Mouse (Mus musculus): ENCODE measurements at regions not wholly inside any gene's neighbourhood (a gene's known extent, or its start where the extent isn't known, plus 50 kb on each side); places are given as distances from the start of the nearest gene placed in this dataset.

- DNase-seq (ENCODE audit: low spot score) (no peak), ATAC-seq (ENCODE audit: insufficient read depth, low read depth) (no peak)
- Histone ChIP-seq H3K4me3 (ENCODE audit: low read depth, low read length) (no peak overlapping the region), H3K9ac (replicated peaks; ENCODE audit: low read depth, low read length) (no peak overlapping the region), H3K27me3 (ENCODE audit: control insufficient read depth, insufficient read depth, low read length) (no peaks in the 10 kb centered on the region), H3K27ac (ENCODE audit: low read depth) (no peak overlapping the region), H3K9me3 (replicated peaks; ENCODE audit: control insufficient read depth, low read length) (no peaks in the 10 kb centered on the region), H3K4me2 (ENCODE audit: low read depth, low read length) (no peak overlapping the region), H3K36me3 (replicated peaks; ENCODE audit: control insufficient read depth, insufficient read depth, low read length) (no peaks in the 10 kb centered on the region), H3K4me1 (ENCODE audit: control insufficient read depth, insufficient read depth) (no peaks in the 10 kb centered on the region)
- WGBS = 56% methylated on average over 2 of the region's 2 CpGs
- TF ChIP-seq CTCF (IDR thresholded peaks at IDR 0.05; ENCODE audit: low read depth) (no peak), EP300 (IDR thresholded peaks at IDR 0.05; ENCODE audit: low read depth) (no peak)
These were observed 761.8 kb upstream of the Cdh12 start for GRCm38 (mm10) chr15:19687239-19687638.

- 62% methylated on average over 3 of the region's 3 CpGs for WGBS
- Histone ChIP-seq H3K4me3 (ENCODE audit: low read depth, low read length) (no peak overlapping the region), H3K9ac (replicated peaks; ENCODE audit: low read depth, low read length) (no peak overlapping the region), H3K36me3 (replicated peaks; ENCODE audit: control insufficient read depth, insufficient read depth, low read length) (no peaks in the 10 kb centered on the region), H3K27me3 (ENCODE audit: control insufficient read depth, insufficient read depth, low read length) (no peaks in the 10 kb centered on the region), H3K4me1 (ENCODE audit: control insufficient read depth, insufficient read depth) (no peaks in the 10 kb centered on the region), H3K4me2 (ENCODE audit: low read depth, low read length) (no peak overlapping the region), H3K27ac (ENCODE audit: low read depth) (no peak overlapping the region), H3K9me3 (replicated peaks; ENCODE audit: control insufficient read depth, low read length) (no peaks in the 10 kb centered on the region)
- TF ChIP-seq EP300 (IDR thresholded peaks at IDR 0.05; ENCODE audit: low read depth) (no peak), CTCF (IDR thresholded peaks at IDR 0.05; ENCODE audit: low read depth) (no peak)
- DNase-seq (ENCODE audit: low spot score) (no peak), ATAC-seq (ENCODE audit: insufficient read depth, low read depth) (no peak)
These were observed 737.3 kb upstream of the Cdh12 start for GRCm38 (mm10) chr15:19711764-19712163.

Data from heart, postnatal 0 days (tissue).